Mouse (Mus musculus): ENCODE results near the gene Phlda1. TPM values are rescaled to one million over a fixed set of nuclear protein-coding genes. Genes with fewer than 3 reads are reported as not detected.

Phlda1 gene
- total RNA-seq, 2 experiments from 2014 or later: 16.9 to 18.8 TPM

Other genes starting within 250 kb of the Phlda1 start
- gene Bbs10, start 207.6 kb upstream of the Phlda1 start, total RNA-seq (2021): 1 to 10 TPM; 2.5 to 2.8 TPM
- gene Nap1l1, start 33.1 kb upstream of the Phlda1 start, total RNA-seq (2021): 10 to 100 TPM; 55.0 to 60.9 TPM